7 mouse cellular contexts compared by ENCODE assay signal in the genomic region with DNA sequence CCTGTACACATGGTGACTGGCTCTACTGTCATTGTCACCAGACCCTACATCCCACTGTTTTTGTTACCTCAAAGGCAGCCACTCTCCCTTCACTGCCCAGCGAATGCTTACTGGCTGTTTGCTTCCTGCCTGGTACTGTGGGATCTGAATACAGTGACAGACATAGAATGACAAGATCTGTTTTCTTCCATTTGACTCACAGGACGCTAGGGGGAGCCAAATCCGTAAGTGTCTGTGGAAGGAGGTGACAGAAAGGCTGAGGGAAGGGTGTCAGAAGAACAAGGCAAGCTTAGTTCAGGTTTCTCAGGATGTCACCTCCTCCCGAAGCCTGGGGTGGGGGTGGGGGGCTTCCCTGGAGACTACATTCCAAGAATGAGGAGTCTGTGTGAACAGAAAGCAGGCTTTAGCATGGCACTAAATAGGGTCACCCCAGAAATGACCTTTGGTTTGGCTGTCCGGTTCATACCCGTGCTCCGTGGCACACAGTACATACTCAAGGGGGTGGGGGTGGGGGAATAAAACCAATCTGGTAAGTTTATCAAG. TPM values are rescaled to one million over a fixed set of nuclear protein-coding genes. Genes with fewer than 3 reads are reported as not detected.
DNase-seq lines count a peak whose midpoint lies in the region; ATAC-seq lines count a peak whose summit lies in the region.

No protein-coding gene starts in this region.

- H3K9me3 ChIP-seq in forebrain, embryonic 15.5 days: no peaks in the 10 kb centered on the region
- H3K9me3 ChIP-seq in hindbrain, embryonic 10.5 days: no peaks in the 10 kb centered on the region
- H3K9me3 ChIP-seq in lung, embryonic 15.5 days: no peaks in the 10 kb centered on the region

- H3K36me3 ChIP-seq in forebrain, embryonic 15.5 days: no peaks in the 10 kb centered on the region
- H3K36me3 ChIP-seq in hindbrain, embryonic 10.5 days: no peaks in the 10 kb centered on the region
- H3K36me3 ChIP-seq in lung, embryonic 15.5 days: no peaks in the 10 kb centered on the region

- 11% methylated on average over 7 of the region's 7 CpGs for WGBS in forebrain, embryonic 15.5 days
- WGBS in hindbrain, embryonic 10.5 days: 24% methylated on average over 7 of the region's 7 CpGs
- WGBS in lung, embryonic 15.5 days: 11% methylated on average over 7 of the region's 7 CpGs

- H3K4me1 ChIP-seq in forebrain, embryonic 15.5 days: peaks cover 18% of the 10 kb centered on the region
- no peaks in the 10 kb centered on the region for H3K4me1 ChIP-seq in hindbrain, embryonic 10.5 days (replicated peaks)
- 0 out of 2 replicates have a peak, but pooled peaks cover 5% of the 10 kb centered on the region for H3K4me1 ChIP-seq in lung, embryonic 15.5 days

- H3K4me2 ChIP-seq in forebrain, embryonic 15.5 days (replicated peaks): peak overlapping the region; percentile 29
- peak overlapping the region; percentile 18; the same call in 1 of the 2 replicates for H3K4me2 ChIP-seq in lung, embryonic 15.5 days

- peak; percentile 39 for DNase-seq in T-cell, adult 2 months (ENCODE audit: low spot score)
- DNase-seq in cerebellum, adult 18-20 months: peak; percentile 82 to 84
- DNase-seq in hindbrain, embryonic 10.5 days (ENCODE audit: low spot score): peak; percentile 75
- DNase-seq in layer of hippocampus, adult 8-10 months (ENCODE audit: low spot score in 2 of 2): peak; percentile 74 to 77
- peak; percentile 46 for DNase-seq in ovary, postnatal 14 days (ENCODE audit: low spot score)

- peak; percentile 70 for ATAC-seq in forebrain, embryonic 15.5 days (replicated peaks)
- ATAC-seq in lung, embryonic 15.5 days (ENCODE audit: borderline replicate concordance, extremely low read depth, low FRiP score, low TSS enrichment): peak; percentile 49; the same call in 1 of the 2 replicates

- peak overlapping the region; percentile 81 for H3K27ac ChIP-seq in forebrain, embryonic 15.5 days (replicated peaks)
- no peak overlapping the region for H3K27ac ChIP-seq in hindbrain, embryonic 10.5 days
- H3K27ac ChIP-seq in lung, embryonic 15.5 days: no peak overlapping the region

- 0 out of 2 replicates have a peak overlapping the region, but pooled peaks have one; percentile 8 for H3K4me3 ChIP-seq in forebrain, embryonic 15.5 days
- H3K4me3 ChIP-seq in hindbrain, embryonic 10.5 days: no peak overlapping the region
- H3K4me3 ChIP-seq in lung, embryonic 15.5 days: no peak overlapping the region

- no peak overlapping the region for H3K9ac ChIP-seq in forebrain, embryonic 15.5 days (replicated peaks)
- H3K9ac ChIP-seq in lung, embryonic 15.5 days: no peak overlapping the region

- H3K27me3 ChIP-seq in forebrain, embryonic 15.5 days: no peaks in the 10 kb centered on the region
- H3K27me3 ChIP-seq in hindbrain, embryonic 10.5 days (ENCODE audit: insufficient read depth, poor library complexity, severe bottlenecking): no peaks in the 10 kb centered on the region
- H3K27me3 ChIP-seq in lung, embryonic 15.5 days: no peaks in the 10 kb centered on the region

RNA-seq across cellular contexts. Expression of a gene that starts 43.6 kb away (rescaled TPM):
- 0.93 and 1.5 TPM in 2 replicates for polyA plus RNA-seq in forebrain, embryonic 15.5 days (2015; fragmentation: Nextera tagmentation; extraction: Ambion mirVana)
- polyA plus RNA-seq in hindbrain, embryonic 10.5 days (2016; fragmentation: Nextera tagmentation; extraction: Ambion mirVana): 1.4 and 2.2 TPM in 2 replicates
- total RNA-seq in layer of hippocampus, adult 8-10 months (2022): 10 to 100 TPM; 16.2 to 32.8 (median 25.5) TPM
- polyA plus RNA-seq in lung, embryonic 15.5 days (2015; fragmentation: Nextera tagmentation; extraction: Ambion mirVana): 3.0 and 4.4 TPM in 2 replicates
